Mouse (Mus musculus): ENCODE results near the gene Ywhah. TPM values are rescaled to one million over a fixed set of nuclear protein-coding genes. Genes with fewer than 3 reads are reported as not detected.

Gene Ywhah
- total RNA-seq (2021), result 100 to 1,000 TPM in 1 of 2 experiments, 10 to 100 TPM in 1; 93.4 to 103 TPM

- peak; percentile 93 for DNase-seq (ENCODE audit: low spot score)
These were observed at the start of gene Ywhah for GRCm38 (mm10) chr5:33018561-33019425. Ywhah (plus strand) TSS chr5:33018816.

GRCm38 (mm10) chr5:32976541-32976940, 42.1 kb upstream of the Ywhah start:
- DNase-seq (ENCODE audit: low spot score), result no peak
- intact Hi-C loops (cut with DNase I), result loop anchor here (5.0 kb wide), 1 partner anchor 56 kb away; no protein-coding TSS in a partner anchor

More at GRCm38 (mm10) chr5:33018561-33019425, at the start of gene Ywhah:
- intact Hi-C loops (cut with DNase I), result no loop called here

GRCm38 (mm10) chr5:32977179-32977578, 41.4 kb upstream of the Ywhah start:
- DNase-seq (ENCODE audit: low spot score), result no peak
- intact Hi-C loops (cut with DNase I), result loop anchor here (5.0 kb wide), 1 partner anchor 55 kb away; no protein-coding TSS in a partner anchor

- intact Hi-C loops (cut with DNase I), result no loop called here
These were observed 33.2 kb upstream of the Ywhah start for GRCm38 (mm10) chr5:32985379-32985778.

GRCm38 (mm10) chr5:32987873-32988272, 30.7 kb upstream of the Ywhah start:
- DNase-seq (ENCODE audit: low spot score), result no peak
- intact Hi-C loops (cut with DNase I), result no loop called here

More at GRCm38 (mm10) chr5:32985379-32985778, 33.2 kb upstream of the Ywhah start:
- no peak for DNase-seq (ENCODE audit: low spot score)

GRCm38 (mm10) chr5:32989959-32990640, 28.5 kb upstream of the Ywhah start:
- intact Hi-C loops (cut with DNase I), result loop anchor here (2.0 kb wide), 1 partner anchor 45 kb away; no protein-coding TSS in a partner anchor
- DNase-seq (ENCODE audit: low spot score), result no peak

GRCm38 (mm10) chr5:32991152-32991551, 27.5 kb upstream of the Ywhah start:
- DNase-seq (ENCODE audit: low spot score), result no peak
- intact Hi-C loops (cut with DNase I), result loop anchor here (2.0 kb wide), 1 partner anchor 44 kb away; no protein-coding TSS in a partner anchor

GRCm38 (mm10) chr5:32994471-32994870, 24.1 kb upstream of the Ywhah start:
- intact Hi-C loops (cut with DNase I), result no loop called here
- DNase-seq (ENCODE audit: low spot score), result no peak

- intact Hi-C loops (cut with DNase I), result no loop called here
- no peak for DNase-seq (ENCODE audit: low spot score)
These were observed 22.9 kb upstream of the Ywhah start for GRCm38 (mm10) chr5:32995756-32996155.

GRCm38 (mm10) chr5:32996560-32996959, 22.1 kb upstream of the Ywhah start:
- DNase-seq (ENCODE audit: low spot score), result no peak
- intact Hi-C loops (cut with DNase I), result no loop called here

- intact Hi-C loops (cut with DNase I), result no loop called here
- no peak for DNase-seq (ENCODE audit: low spot score)
These were observed 20.9 kb upstream of the Ywhah start for GRCm38 (mm10) chr5:32997686-32998085.

GRCm38 (mm10) chr5:32998783-32999182, 19.8 kb upstream of the Ywhah start:
- no peak for DNase-seq (ENCODE audit: low spot score)
- intact Hi-C loops (cut with DNase I), result no loop called here

- DNase-seq (ENCODE audit: low spot score), result no peak
- intact Hi-C loops (cut with DNase I), result no loop called here
These were observed 17.5 kb upstream of the Ywhah start for GRCm38 (mm10) chr5:33001111-33001510.

GRCm38 (mm10) chr5:33002781-33003180, 15.8 kb upstream of the Ywhah start:
- no peak for DNase-seq (ENCODE audit: low spot score)
- intact Hi-C loops (cut with DNase I), result no loop called here

- intact Hi-C loops (cut with DNase I), result no loop called here
- no peak for DNase-seq (ENCODE audit: low spot score)
These were observed 15.1 kb upstream of the Ywhah start for GRCm38 (mm10) chr5:33003500-33003899.

- no peak for DNase-seq (ENCODE audit: low spot score)
- intact Hi-C loops (cut with DNase I), result no loop called here
These were observed 14.5 kb upstream of the Ywhah start for GRCm38 (mm10) chr5:33004110-33004509.

GRCm38 (mm10) chr5:33005442-33006145, 13.0 kb upstream of the Ywhah start:
- intact Hi-C loops (cut with DNase I), result no loop called here
- DNase-seq (ENCODE audit: low spot score), result no peak

GRCm38 (mm10) chr5:33006670-33007069, 11.9 kb upstream of the Ywhah start:
- no peak for DNase-seq (ENCODE audit: low spot score)
- intact Hi-C loops (cut with DNase I), result no loop called here

GRCm38 (mm10) chr5:33007371-33007770, 11.2 kb upstream of the Ywhah start:
- intact Hi-C loops (cut with DNase I), result no loop called here
- DNase-seq (ENCODE audit: low spot score), result no peak

GRCm38 (mm10) chr5:33009301-33009700, 9.3 kb upstream of the Ywhah start:
- intact Hi-C loops (cut with DNase I), result no loop called here
- no peak for DNase-seq (ENCODE audit: low spot score)

Measured in heart, postnatal 25 days (tissue).